Mouse (Mus musculus): Measurements from ENCODE around the gene Trappc10. TPM values are rescaled to one million over a fixed set of nuclear protein-coding genes. Genes with fewer than 3 reads are reported as not detected.
A peak's percentile ranks its signal among the peaks of the same experiment; 100 is the strongest.
"Not testable (repeated sequence)": the region's sequence is repeated elsewhere in the genome, so short reads cannot be mapped to it uniquely, and the experiment has no call there.

The Trappc10 gene
- polyA plus RNA-seq, 1 experiment from 2014 or later: 3.3 TPM

DNA sequence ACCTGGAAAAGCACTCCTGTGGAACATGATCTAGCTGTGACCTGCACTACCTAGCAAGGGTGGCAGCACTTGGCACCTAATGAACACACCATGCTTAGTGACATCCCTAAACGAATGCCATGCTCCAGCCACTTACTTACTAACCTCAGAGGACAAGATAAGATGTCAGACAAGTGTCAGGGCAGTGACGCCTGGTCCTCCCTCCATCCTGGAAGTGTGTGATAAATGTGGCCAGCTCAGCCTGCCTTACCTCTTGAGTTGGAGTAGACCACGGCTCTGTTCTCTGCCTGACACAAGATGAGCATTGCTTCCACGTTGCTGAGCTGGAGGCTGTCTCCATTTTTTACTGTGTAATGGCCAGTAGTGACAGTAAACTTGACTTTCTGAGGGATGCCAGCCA lies 43.3 kb downstream of the Trappc10 start:
- H3K27ac ChIP-seq (ENCODE audit: low read length): no peak overlapping the region
- H3K9me3 ChIP-seq (ENCODE audit: control insufficient read depth, low read length): no peaks in the 10 kb centered on the region
- H3K4me2 ChIP-seq (ENCODE audit: low read depth, low read length): no peak overlapping the region
- no peaks in the 10 kb centered on the region for H3K27me3 ChIP-seq (replicated peaks; ENCODE audit: control insufficient read depth, insufficient read depth, low read length)
- no peak for ATAC-seq
- H3K36me3 ChIP-seq (ENCODE audit: control insufficient read depth, insufficient read depth, low read length): peaks cover 8% of the 10 kb centered on the region; the same call in 1 of the 2 replicates
- 92% methylated on average over 4 of the region's 4 CpGs for WGBS
- H3K9ac ChIP-seq (ENCODE audit: low read depth, low read length): no peak overlapping the region
- no peak overlapping the region for H3K4me3 ChIP-seq (ENCODE audit: low read length)
- H3K4me1 ChIP-seq (ENCODE audit: control insufficient read depth, insufficient read depth, low read length): no peaks in the 10 kb centered on the region

DNA sequence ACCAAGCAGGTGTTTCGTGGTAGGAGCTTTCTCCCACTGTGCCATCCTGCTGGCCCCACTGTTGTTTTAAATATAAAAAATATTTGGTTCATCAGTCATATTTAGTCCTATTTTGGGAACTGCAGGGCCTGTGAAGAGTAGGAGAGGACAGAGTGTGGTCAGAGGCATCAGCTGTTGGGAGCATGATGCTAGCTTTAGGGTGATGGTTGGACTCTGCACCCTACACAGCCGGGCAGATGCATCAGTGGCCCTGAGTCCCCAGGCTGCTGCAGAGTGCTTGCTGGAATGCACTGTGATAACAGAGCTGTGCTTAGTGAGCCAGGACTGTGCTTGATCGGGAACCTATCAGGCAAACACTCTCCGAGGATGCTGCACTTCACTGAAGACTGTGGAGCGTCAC lies 51.5 kb downstream of the Trappc10 start:
- H3K4me2 ChIP-seq (ENCODE audit: low read depth, low read length): no peak overlapping the region
- 85% methylated on average over 5 of the region's 5 CpGs for WGBS
- H3K9ac ChIP-seq (ENCODE audit: low read depth, low read length): no peak overlapping the region
- no peaks in the 10 kb centered on the region for H3K9me3 ChIP-seq (ENCODE audit: control insufficient read depth, low read length)
- H3K36me3 ChIP-seq (ENCODE audit: control insufficient read depth, insufficient read depth, low read length): peaks cover 37% of the 10 kb centered on the region
- no peaks in the 10 kb centered on the region for H3K27me3 ChIP-seq (replicated peaks; ENCODE audit: control insufficient read depth, insufficient read depth, low read length)
- H3K4me1 ChIP-seq (ENCODE audit: control insufficient read depth, insufficient read depth, low read length): no peaks in the 10 kb centered on the region
- ATAC-seq: no peak
- H3K4me3 ChIP-seq (ENCODE audit: low read length): no peak overlapping the region
- no peak overlapping the region for H3K27ac ChIP-seq (ENCODE audit: low read length)

DNA sequence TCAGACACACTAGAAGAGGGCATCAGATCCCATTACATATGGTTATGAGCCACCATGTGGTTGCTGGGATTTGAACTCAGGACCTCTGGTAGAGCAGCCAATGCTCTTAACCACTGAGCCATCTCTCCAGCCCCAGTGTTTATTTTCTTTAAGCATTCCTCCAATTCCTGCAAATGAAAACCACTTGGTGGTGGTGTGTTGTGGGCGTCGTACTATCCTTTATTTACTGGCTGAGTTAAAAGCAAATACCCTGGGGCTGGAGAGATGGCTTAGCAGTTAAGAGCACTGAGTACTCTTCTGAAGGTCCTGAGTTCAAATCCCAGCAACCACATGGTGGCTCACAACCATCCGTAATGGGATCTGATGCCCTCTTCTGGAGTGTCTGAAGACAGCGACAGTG lies 58.4 kb downstream of the Trappc10 start:
- not testable (repeated sequence) for H3K9me3 ChIP-seq (ENCODE audit: control insufficient read depth, low read length); H3K27ac ChIP-seq (ENCODE audit: low read length); H3K4me3 ChIP-seq (ENCODE audit: low read length); H3K4me1 ChIP-seq (ENCODE audit: control insufficient read depth, insufficient read depth, low read length); H3K27me3 ChIP-seq (replicated peaks; ENCODE audit: control insufficient read depth, insufficient read depth, low read length); ATAC-seq; H3K4me2 ChIP-seq (ENCODE audit: low read depth, low read length); H3K9ac ChIP-seq (ENCODE audit: low read depth, low read length)
- peaks cover 25% of the 10 kb centered on the region for H3K36me3 ChIP-seq (ENCODE audit: control insufficient read depth, insufficient read depth, low read length)
- WGBS: 85% methylated on average over 4 of the region's 4 CpGs

DNA sequence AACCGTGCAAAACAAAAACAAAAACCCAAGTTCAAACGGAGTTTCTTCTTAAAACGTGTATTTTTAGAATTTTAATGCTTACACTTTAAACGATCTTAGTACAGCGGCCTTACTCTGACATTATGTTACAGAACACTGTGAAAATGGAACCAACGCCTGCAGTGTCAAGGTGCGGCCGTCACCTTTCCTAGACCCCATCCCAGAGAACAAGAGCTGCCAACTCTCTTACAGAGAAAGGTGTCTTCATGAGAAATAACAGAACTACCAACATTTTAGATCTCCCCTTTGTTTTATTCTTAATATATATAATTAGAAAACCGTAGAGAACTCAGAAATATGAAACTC lies 59.1 kb downstream of the Trappc10 start:
- Histone ChIP-seq H3K36me3 (ENCODE audit: control insufficient read depth, insufficient read depth, low read length) (peaks cover 22% of the 10 kb centered on the region), H3K9ac (ENCODE audit: low read depth, low read length) (peak overlapping the region; percentile 66), H3K4me2 (ENCODE audit: low read depth, low read length) (peak overlapping the region; percentile 90), H3K9me3 (ENCODE audit: control insufficient read depth, low read length) (no peaks in the 10 kb centered on the region), H3K4me1 (ENCODE audit: control insufficient read depth, insufficient read depth, low read length) (peaks cover 9% of the 10 kb centered on the region), H3K27me3 (replicated peaks; ENCODE audit: control insufficient read depth, insufficient read depth, low read length) (no peaks in the 10 kb centered on the region), H3K27ac (ENCODE audit: low read length) (peak overlapping the region; percentile 34), H3K4me3 (ENCODE audit: low read length) (peak overlapping the region; percentile 67)
- peak; percentile 44 for ATAC-seq
- WGBS: 15% methylated on average over 9 of the region's 9 CpGs

DNA sequence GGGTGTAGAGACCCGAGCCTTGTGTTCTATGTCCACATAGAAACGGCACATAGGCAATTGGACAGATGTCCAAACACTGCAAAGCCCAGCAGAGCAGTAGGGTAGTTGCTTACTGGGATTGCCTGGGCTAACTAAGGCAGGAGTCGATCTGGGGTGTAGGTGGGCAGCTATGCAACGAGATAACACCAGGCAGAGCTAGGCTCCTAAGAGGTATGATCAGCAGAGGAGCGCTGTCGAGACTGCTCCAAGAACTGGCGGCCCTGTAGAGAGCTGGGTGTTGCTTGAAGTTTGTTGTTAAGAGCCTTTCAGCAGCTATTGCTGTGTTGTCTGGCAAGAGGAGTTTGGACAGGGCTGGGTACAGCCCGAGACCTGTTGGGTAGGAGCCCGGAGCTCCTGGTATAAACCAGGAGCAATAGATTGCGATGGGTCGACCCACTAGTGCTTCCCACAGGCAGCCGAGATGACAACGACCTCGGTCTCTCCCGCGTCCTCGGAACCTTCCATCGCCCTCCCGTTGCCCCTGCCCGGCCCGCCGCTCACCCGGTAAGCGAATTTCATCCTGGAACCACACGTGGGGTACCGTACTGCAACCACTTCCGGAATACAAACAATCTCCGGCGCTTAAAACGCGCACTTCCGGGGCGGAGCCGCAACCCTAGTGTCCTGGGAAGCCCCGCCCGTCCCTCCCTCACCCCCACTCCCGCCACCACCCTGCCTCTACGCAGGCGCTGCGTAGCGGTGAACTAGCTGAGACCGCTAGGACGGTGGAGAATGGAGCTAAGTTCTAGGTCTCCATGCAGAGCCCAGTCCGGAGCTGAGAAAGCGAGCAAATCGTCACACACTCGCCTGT lies 59.7 kb downstream of the Trappc10 start, which contains the start of gene Pwp2:
TSS of gene Pwp2 (minus strand) at position 619 of the 850 bp plus-strand sequence.
- 2% methylated on average over 47 of the region's 47 CpGs for WGBS
- peak; percentile 97 for ATAC-seq

DNA sequence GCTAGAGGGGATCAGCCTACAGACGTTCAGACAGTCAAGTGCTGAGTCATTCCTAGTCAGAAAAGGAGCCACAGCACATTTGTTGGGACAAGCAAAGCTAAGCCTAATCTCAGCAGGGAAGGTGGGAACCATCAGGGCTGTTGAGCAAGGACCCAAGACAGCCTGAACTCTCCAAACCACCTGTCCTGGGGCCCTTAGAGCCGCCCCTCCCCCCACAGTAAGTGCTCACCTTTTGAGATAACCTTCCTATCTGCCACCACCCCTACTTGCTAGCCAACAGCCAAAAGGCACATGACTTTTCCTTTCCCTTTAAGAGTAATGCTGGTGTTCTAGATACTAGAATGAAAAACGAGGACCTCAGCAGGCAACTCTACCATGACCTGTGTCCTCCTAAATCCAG lies 60.9 kb downstream of the Trappc10 start:
- no peak overlapping the region for H3K4me2 ChIP-seq (ENCODE audit: low read depth, low read length)

More for the DNA sequence above, 59.7 kb downstream of the Trappc10 start, which contains the start of gene Pwp2:
- H3K4me3 ChIP-seq (ENCODE audit: low read length): peak within 1 kb of the TSS; percentile 67
- peaks cover 18% of the 10 kb centered on the region for H3K36me3 ChIP-seq (ENCODE audit: control insufficient read depth, insufficient read depth, low read length)
- H3K27ac ChIP-seq (ENCODE audit: low read length): peak within 1 kb of the TSS; percentile 34
- H3K9me3 ChIP-seq (ENCODE audit: control insufficient read depth, low read length): no peaks in the 10 kb centered on the region
- H3K27me3 ChIP-seq (replicated peaks; ENCODE audit: control insufficient read depth, insufficient read depth, low read length): no peaks in the 10 kb centered on the region
- peaks cover 9% of the 10 kb centered on the region for H3K4me1 ChIP-seq (ENCODE audit: control insufficient read depth, insufficient read depth, low read length)
- H3K4me2 ChIP-seq (ENCODE audit: low read depth, low read length): peak within 1 kb of the TSS; percentile 90
- H3K9ac ChIP-seq (ENCODE audit: low read depth, low read length): peak within 1 kb of the TSS; percentile 66

DNA sequence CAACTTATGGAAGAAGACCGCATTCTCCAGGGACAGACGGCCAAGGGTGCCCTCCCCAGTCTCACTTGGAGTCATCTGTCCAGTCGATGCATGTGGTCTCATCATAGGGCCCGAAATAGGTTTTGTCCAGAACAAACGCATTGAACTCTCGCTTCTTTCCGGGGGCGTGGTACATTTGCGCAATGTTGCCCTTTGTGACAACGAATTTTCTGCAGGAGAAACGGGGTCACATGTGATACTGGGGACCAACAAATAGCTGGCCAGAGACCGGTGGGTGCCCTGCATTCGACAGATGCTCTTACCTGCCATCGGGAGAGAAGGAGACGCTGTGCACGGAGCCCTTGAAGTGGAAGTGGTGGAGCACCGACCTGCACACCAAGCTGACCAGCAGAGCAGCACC lies 62.1 kb downstream of the Trappc10 start:
- Histone ChIP-seq H3K27ac (ENCODE audit: low read length) (no peak overlapping the region), H3K36me3 (ENCODE audit: control insufficient read depth, insufficient read depth, low read length) (peaks cover 24% of the 10 kb centered on the region), H3K9ac (ENCODE audit: low read depth, low read length) (no peak overlapping the region), H3K4me1 (ENCODE audit: control insufficient read depth, insufficient read depth, low read length) (peaks cover 9% of the 10 kb centered on the region), H3K27me3 (replicated peaks; ENCODE audit: control insufficient read depth, insufficient read depth, low read length) (no peaks in the 10 kb centered on the region), H3K4me2 (ENCODE audit: low read depth, low read length) (no peak overlapping the region), H3K9me3 (ENCODE audit: control insufficient read depth, low read length) (no peaks in the 10 kb centered on the region), H3K4me3 (ENCODE audit: low read length) (no peak overlapping the region)
- WGBS: 93% methylated on average over 17 of the region's 17 CpGs
- ATAC-seq: no peak

More for the DNA sequence above, 60.9 kb downstream of the Trappc10 start:
- Histone ChIP-seq H3K9me3 (ENCODE audit: control insufficient read depth, low read length) (no peaks in the 10 kb centered on the region), H3K36me3 (ENCODE audit: control insufficient read depth, insufficient read depth, low read length) (peaks cover 22% of the 10 kb centered on the region), H3K9ac (ENCODE audit: low read depth, low read length) (no peak overlapping the region), H3K27ac (ENCODE audit: low read length) (no peak overlapping the region), H3K27me3 (replicated peaks; ENCODE audit: control insufficient read depth, insufficient read depth, low read length) (no peaks in the 10 kb centered on the region), H3K4me1 (ENCODE audit: control insufficient read depth, insufficient read depth, low read length) (peaks cover 9% of the 10 kb centered on the region), H3K4me3 (ENCODE audit: low read length) (no peak overlapping the region)
- ATAC-seq: no peak
- 79% methylated on average over 3 of the region's 3 CpGs for WGBS

DNA sequence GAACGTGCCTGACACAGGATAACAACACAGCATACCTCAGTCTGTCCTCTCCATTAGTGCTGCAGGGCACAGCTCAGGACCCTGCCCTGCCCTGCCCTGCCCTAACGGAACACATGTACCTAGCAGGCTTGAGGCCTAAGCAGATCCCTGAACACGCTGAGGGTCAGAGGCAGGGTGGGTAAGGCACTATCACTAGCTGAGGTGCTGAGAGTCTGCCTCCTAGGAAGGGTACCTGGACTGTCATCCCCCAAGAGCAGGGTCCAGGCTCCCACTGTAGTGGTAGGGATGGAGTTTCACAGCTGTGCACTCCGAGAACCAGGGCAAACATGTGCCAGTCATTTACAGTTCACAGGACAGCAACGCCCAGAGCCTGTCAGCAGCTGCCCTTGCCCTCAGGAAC lies 70.0 kb downstream of the Trappc10 start:
- no peak overlapping the region for H3K9ac ChIP-seq (ENCODE audit: low read depth, low read length)
- no peak for ATAC-seq
- no peak overlapping the region for H3K4me2 ChIP-seq (ENCODE audit: low read depth, low read length)
- no peaks in the 10 kb centered on the region for H3K27me3 ChIP-seq (replicated peaks; ENCODE audit: control insufficient read depth, insufficient read depth, low read length)
- WGBS: 96% methylated on average over 5 of the region's 5 CpGs
- no peak overlapping the region for H3K4me3 ChIP-seq (ENCODE audit: low read length)
- no peak overlapping the region for H3K27ac ChIP-seq (ENCODE audit: low read length)
- no peaks in the 10 kb centered on the region for H3K9me3 ChIP-seq (ENCODE audit: control insufficient read depth, low read length)
- H3K4me1 ChIP-seq (ENCODE audit: control insufficient read depth, insufficient read depth, low read length): no peaks in the 10 kb centered on the region
- H3K36me3 ChIP-seq (ENCODE audit: control insufficient read depth, insufficient read depth, low read length): peaks cover 31% of the 10 kb centered on the region

DNA sequence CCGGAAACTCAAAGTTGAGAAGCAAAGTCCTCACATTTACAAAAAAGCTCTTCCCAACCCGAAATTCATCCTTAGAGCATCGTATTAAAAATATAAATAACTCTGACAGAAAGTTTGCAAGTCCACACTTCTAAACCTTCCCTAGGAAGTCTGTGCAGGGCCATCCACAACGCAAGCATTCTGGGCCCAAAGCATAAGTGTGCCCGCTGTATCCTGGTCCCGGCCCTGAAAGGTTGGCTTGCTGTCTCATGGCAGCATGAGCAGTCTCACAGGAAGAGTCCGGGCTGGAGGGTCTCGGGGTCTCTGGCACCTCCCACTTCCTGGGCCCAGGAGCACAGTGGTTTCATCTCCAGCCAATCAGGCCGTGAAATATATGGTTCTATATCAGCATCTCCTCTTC lies 72.9 kb downstream of the Trappc10 start:
- 93% methylated on average over 9 of the region's 9 CpGs for WGBS

More for the DNA sequence above, 72.9 kb downstream of the Trappc10 start:
- H3K36me3 ChIP-seq (ENCODE audit: control insufficient read depth, insufficient read depth, low read length): peaks cover 13% of the 10 kb centered on the region
- no peak for ATAC-seq
- no peak overlapping the region for H3K4me2 ChIP-seq (ENCODE audit: low read depth, low read length)
- no peak overlapping the region for H3K27ac ChIP-seq (ENCODE audit: low read length)
- H3K27me3 ChIP-seq (replicated peaks; ENCODE audit: control insufficient read depth, insufficient read depth, low read length): no peaks in the 10 kb centered on the region
- peaks cover 10% of the 10 kb centered on the region for H3K4me1 ChIP-seq (ENCODE audit: control insufficient read depth, insufficient read depth, low read length)
- H3K9ac ChIP-seq (ENCODE audit: low read depth, low read length): no peak overlapping the region
- no peaks in the 10 kb centered on the region for H3K9me3 ChIP-seq (ENCODE audit: control insufficient read depth, low read length)
- no peak overlapping the region for H3K4me3 ChIP-seq (ENCODE audit: low read length)
